Mouse (Mus musculus) MEL (cell line): ENCODE measurements around the gene Gm10073. TPM values are rescaled to one million over a fixed set of nuclear protein-coding genes. Genes with fewer than 3 reads are reported as not detected.

Source experiments
- DNase-seq: peaks from one replicate; pipeline ENCODE4 v3.0.0; 2011; ENCODE audit warnings: low read depth, low spot score
- H3K27ac ChIP-seq: 2 replicates; pipeline ENCODE4 v1.5.1; 2012; ENCODE audit warnings: low read depth, mild to moderate bottlenecking, control low read depth, low read length, moderate library complexity; ENCODE audit not compliant: control insufficient read depth
- H3K27me3 ChIP-seq, 2 experiments: fragments of 150-350 bp in 1 of 2; sonication (generic) in 1 of 2; 2 replicates each; pipeline ENCODE4 v1.6.1; 2012; ENCODE audit warnings: low read length in 2 of 2, mild to moderate bottlenecking in 2 of 2, improper control_type of control experiment in 1 of 2, moderate library complexity in 1 of 2; ENCODE audit not compliant: insufficient read depth in 2 of 2, control insufficient read depth in 1 of 2
- H3K36me3 ChIP-seq, 2 experiments: 2 replicates each; pipeline ENCODE4 v1.6.1; 2012 to 2014; ENCODE audit warnings: low read length in 2 of 2, improper control_type of control experiment in 1 of 2, inconsistent platforms in 1 of 2, mild to moderate bottlenecking in 1 of 2; ENCODE audit not compliant: insufficient read depth in 2 of 2, control insufficient read depth in 1 of 2
- H3K4me1 ChIP-seq, 2 experiments: fragments of 150-350 bp in 1 of 2; sonication (generic) in 1 of 2; 2 replicates each; pipeline ENCODE4 v1.6.1; 2012; ENCODE audit warnings: low read length in 2 of 2, improper control_type of control experiment in 1 of 2, mild to moderate bottlenecking in 1 of 2; ENCODE audit not compliant: insufficient read depth in 2 of 2, control insufficient read depth in 1 of 2
- H3K4me3 ChIP-seq, 2 experiments: fragments of 150-350 bp in 1 of 2; sonication (generic) in 1 of 2; 2 replicates each; pipeline ENCODE4 v1.5.1; 2012; ENCODE audit warnings: low read depth in 2 of 2, low read length in 2 of 2, mild to moderate bottlenecking in 2 of 2, moderate library complexity in 2 of 2, control low read depth in 1 of 2, improper control_type of control experiment in 1 of 2; ENCODE audit not compliant: control insufficient read depth in 1 of 2, insufficient read depth in 1 of 2
- H3K79me2 ChIP-seq: 2 replicates; pipeline ENCODE4 v1.6.1; 2012; ENCODE audit warnings: mild to moderate bottlenecking, low read length, moderate library complexity; ENCODE audit not compliant: control insufficient read depth, poor library complexity, insufficient read depth
- H3K9ac ChIP-seq: 2 replicates; pipeline ENCODE4 v1.6.1; 2012; ENCODE audit warnings: low read depth, mild to moderate bottlenecking, control low read depth, low read length, moderate library complexity; ENCODE audit not compliant: control insufficient read depth, poor library complexity, severe bottlenecking
- H3K9me3 ChIP-seq: fragments of 150-350 bp; sonication (generic); replicated peaks from 2 replicates; pipeline ENCODE4 v1.6.1; 2012; ENCODE audit warnings: mild to moderate bottlenecking, low read length, improper control_type of control experiment, moderate library complexity; ENCODE audit not compliant: insufficient read depth
- CHD2 ChIP-seq: IDR thresholded peaks from 2 replicates; pipeline ENCODE4 v1.6.1; 2011; ENCODE audit warnings: low read length, improper control_type of control experiment
- CTCF ChIP-seq, 3 experiments: IDR thresholded peaks in 2 of 3; conservative IDR thresholded peaks in 1 of 3; 2 replicates each; pipeline ENCODE4 v1.5.1; 2011 to 2012; ENCODE audit warnings: low read length in 3 of 3, low read depth in 2 of 3, mild to moderate bottlenecking in 2 of 3, improper control_type of control experiment in 1 of 3, inconsistent platforms in 1 of 3, mixed read lengths in 1 of 3, moderate library complexity in 1 of 3; ENCODE audit not compliant: control insufficient read depth in 1 of 3, insufficient read depth in 1 of 3, poor library complexity in 1 of 3, severe bottlenecking in 1 of 3
- E2F4 ChIP-seq: IDR thresholded peaks from 2 replicates; pipeline ENCODE4 v1.6.1; 2011; ENCODE audit warnings: low read depth, low read length, improper control_type of control experiment, borderline replicate concordance
- ETS1 ChIP-seq: IDR thresholded peaks from 2 replicates; pipeline ENCODE4 v1.6.1; 2012; ENCODE audit warnings: low read depth, mild to moderate bottlenecking, inconsistent platforms, low read length, improper control_type of control experiment, moderate library complexity
- GATA1 ChIP-seq: IDR thresholded peaks from 2 replicates; pipeline ENCODE4 v1.6.1; 2011; ENCODE audit warnings: low read depth, low read length, improper control_type of control experiment
- HCFC1 ChIP-seq: IDR thresholded peaks from 2 replicates; pipeline ENCODE4 v1.6.1; 2012; ENCODE audit warnings: low read depth, mild to moderate bottlenecking, inconsistent platforms, low read length, improper control_type of control experiment, moderate library complexity
- KAT2A ChIP-seq: conservative IDR thresholded peaks from 2 replicates; pipeline ENCODE4 v1.6.1; 2012; ENCODE audit warnings: low read depth, low read length, improper control_type of control experiment, inconsistent platforms
- MAX ChIP-seq: IDR thresholded peaks from 2 replicates; pipeline ENCODE4 v1.6.1; 2011; ENCODE audit warnings: low read length, improper control_type of control experiment
- MYB ChIP-seq: IDR thresholded peaks from 2 replicates; pipeline ENCODE4 v1.6.1; 2011; ENCODE audit warnings: mild to moderate bottlenecking, low read depth, low read length, improper control_type of control experiment
- NELFE ChIP-seq: IDR thresholded peaks from 2 replicates; pipeline ENCODE4 v1.6.1; 2011; ENCODE audit warnings: low read depth, low read length, improper control_type of control experiment
- POLR2A ChIP-seq, 2 experiments: IDR thresholded peaks; 2 replicates each; pipeline ENCODE4 v1.6.1; 2011 to 2012; ENCODE audit warnings: low read length in 2 of 2, mild to moderate bottlenecking in 2 of 2, control low read depth in 1 of 2, improper control_type of control experiment in 1 of 2, low read depth in 1 of 2, moderate library complexity in 1 of 2; ENCODE audit not compliant: control insufficient read depth in 1 of 2, insufficient read depth in 1 of 2, poor library complexity in 1 of 2
- SIN3A ChIP-seq: IDR thresholded peaks from 2 replicates; pipeline ENCODE4 v1.6.1; 2012; ENCODE audit warnings: low read length, improper control_type of control experiment, inconsistent platforms
- SMC3 ChIP-seq: IDR thresholded peaks from 2 replicates; pipeline ENCODE4 v1.6.1; 2011; ENCODE audit warnings: low read depth, low read length, improper control_type of control experiment
- TAL1 ChIP-seq: IDR thresholded peaks from 2 replicates; pipeline ENCODE4 v1.6.1; 2012; ENCODE audit warnings: mild to moderate bottlenecking, inconsistent platforms, low read length, moderate library complexity, mixed read lengths
- TCF12 ChIP-seq: IDR thresholded peaks from 2 replicates; pipeline ENCODE4 v1.6.1; 2014; ENCODE audit warnings: low read depth, mild to moderate bottlenecking, inconsistent platforms, low read length, improper control_type of control experiment, moderate library complexity
- USF1 ChIP-seq: IDR thresholded peaks from 2 replicates; pipeline ENCODE4 v1.6.1; 2014; ENCODE audit warnings: low read depth, mild to moderate bottlenecking, inconsistent platforms, low read length, improper control_type of control experiment, moderate library complexity
- ZC3H11A ChIP-seq: IDR thresholded peaks from 2 replicates; pipeline ENCODE4 v1.6.1; 2012; ENCODE audit warnings: low read depth, mild to moderate bottlenecking, inconsistent platforms, low read length, improper control_type of control experiment
- ZKSCAN1 ChIP-seq: IDR thresholded peaks from 2 replicates; pipeline ENCODE4 v1.6.1; 2012; ENCODE audit warnings: low read depth, mild to moderate bottlenecking, inconsistent platforms, low read length, improper control_type of control experiment, moderate library complexity
- ZMIZ1 ChIP-seq: IDR thresholded peaks from 2 replicates; pipeline ENCODE4 v1.6.1; 2012; ENCODE audit warnings: low read depth, mild to moderate bottlenecking, inconsistent platforms, low read length, improper control_type of control experiment, moderate library complexity
- polyA plus RNA-seq, 2 experiments: library from polyadenylated mRNA; stranded (reverse) in 1 of 2; unstranded in 1 of 2; fragments of >175 nt in 1 of 2; fragments of >200 nt in 1 of 2; gene quantifications; 2 replicates each; pipeline versions ENCODE4 v1.2.1 to v1.2.4; 2012; ENCODE audit warnings: low replicate concordance in 2 of 2, low read depth in 1 of 2; ENCODE audit not compliant: insufficient read length in 2 of 2, insufficient read depth in 1 of 2, missing spikeins in 1 of 2
- total RNA-seq: library from RNA; depleted of rRNA; stranded (reverse); fragments of 300-350 nt; gene quantifications from 2 replicates; pipeline ENCODE4 v1.2.3, GENCODE M21; 2012

Gm10073 gene
- total and polyA plus RNA-seq, 3 experiments = 71.2 to 188 TPM; not detected in 1

DNA sequence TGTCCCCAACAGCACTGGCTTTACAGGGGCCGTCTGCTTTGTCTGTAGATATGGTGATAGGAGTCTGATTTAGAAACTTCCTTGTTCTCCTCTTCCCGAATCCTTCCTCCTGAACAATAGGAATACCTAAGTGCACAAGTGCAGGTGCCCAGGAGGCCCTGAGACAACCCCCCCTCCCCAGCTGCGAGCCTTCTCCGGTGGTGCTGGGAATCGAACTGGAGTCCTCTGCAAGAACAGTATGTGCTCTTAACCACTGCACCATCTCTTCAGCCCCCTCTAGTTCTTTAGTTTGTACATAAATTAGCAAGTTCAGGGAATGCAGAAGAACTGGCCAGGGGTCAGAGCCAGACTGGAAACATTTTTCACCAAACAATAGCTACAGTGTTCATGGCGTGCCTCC is 44.6 kb upstream of the Gm10073 start:
- no peak for DNase-seq
- no peaks in the 10 kb centered on the region for H3K9me3 ChIP-seq
- no peak overlapping the region for H3K27ac ChIP-seq
- no peak overlapping the region for H3K9ac ChIP-seq
- TF ChIP-seq CTCF (IDR thresholded peaks at IDR 0.05 in 2 of 3, conservative IDR thresholded peaks at IDR 0.05 in 1 of 3; ENCODE audit: control insufficient read depth in 1 of 3, insufficient read depth in 1 of 3, low read depth in 2 of 3, low read length in 3 of 3, poor library complexity in 1 of 3, severe bottlenecking in 1 of 3) (no peak), KAT2A (no peak), NELFE (no peak), HCFC1 (no peak), ZKSCAN1 (no peak), CHD2 (no peak), SMC3 (no peak), ZC3H11A (no peak), MAX (no peak), ETS1 (no peak), TAL1 (no peak), TCF12 (no peak), USF1 (no peak), GATA1 (no peak), MYB (no peak), POLR2A (IDR thresholded peaks at IDR 0.05; ENCODE audit: control insufficient read depth in 1 of 2, insufficient read depth in 1 of 2, low read depth in 1 of 2, low read length in 2 of 2, poor library complexity in 1 of 2) (no peak), ZMIZ1 (no peak), E2F4 (no peak)
- H3K4me1 ChIP-seq = peaks cover 0 to under 1% of the 10 kb centered on the region in 2 experiments; a peak in 1 of 4 replicates
- peaks cover 2 to 4% of the 10 kb centered on the region in 2 experiments; a peak in 1 of 4 replicates for H3K27me3 ChIP-seq
- H3K79me2 ChIP-seq = no peaks in the 10 kb centered on the region
- no peaks in the 10 kb centered on the region for H3K36me3 ChIP-seq
- no peak overlapping the region for H3K4me3 ChIP-seq

DNA sequence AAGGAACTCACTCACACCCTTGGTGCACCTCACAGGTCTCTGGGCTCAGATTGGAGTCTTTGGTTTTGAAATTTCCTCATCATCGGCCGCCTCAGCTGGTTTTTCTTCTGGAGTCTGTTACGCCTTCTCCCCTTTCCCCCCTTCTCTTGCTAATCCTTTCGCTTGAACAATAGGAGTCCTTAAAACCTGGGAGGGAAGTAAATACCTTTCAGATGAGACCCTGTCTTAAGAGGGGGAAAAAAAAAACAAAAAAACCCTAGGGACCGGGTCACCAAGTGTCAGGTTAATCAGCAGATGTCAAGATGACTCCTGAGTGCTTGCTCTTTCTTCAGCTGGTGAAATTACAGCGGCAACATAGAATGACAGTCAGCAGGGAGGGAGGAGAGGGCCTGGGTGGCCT is 43.9 kb upstream of the Gm10073 start:
- no peak overlapping the region for H3K4me3 ChIP-seq
- H3K9ac ChIP-seq = no peak overlapping the region
- no peaks in the 10 kb centered on the region for H3K4me1 ChIP-seq
- H3K27me3 ChIP-seq = peaks cover 2 to 4% of the 10 kb centered on the region in 2 experiments; a peak in 1 of 4 replicates
- no peak overlapping the region for H3K27ac ChIP-seq
- DNase-seq = no peak
- TF ChIP-seq HCFC1 = no peak
- TF ChIP-seq SIN3A = no peak
- TF ChIP-seq ZMIZ1 = no peak
- TF ChIP-seq TCF12 = no peak
- TF ChIP-seq NELFE = no peak
- no peak for TF ChIP-seq MAX
- H3K9me3 ChIP-seq = no peaks in the 10 kb centered on the region
- H3K36me3 ChIP-seq = no peaks in the 10 kb centered on the region
- no peaks in the 10 kb centered on the region for H3K79me2 ChIP-seq
